Mouse (Mus musculus): Measurements from ENCODE around the gene Gdpd4. TPM values are rescaled to one million over a fixed set of nuclear protein-coding genes. Genes with fewer than 3 reads are reported as not detected.

Gene Gdpd4
- total and polyA plus RNA-seq, 3 experiments: not detected

- no peak for TF ChIP-seq BHLHE40 (IDR thresholded peaks at IDR 0.05; ENCODE audit: low read depth, low read length)
- TF ChIP-seq MAX (IDR thresholded peaks at IDR 0.05; ENCODE audit: low read length): no peak
- TF ChIP-seq MAZ (IDR thresholded peaks at IDR 0.05; ENCODE audit: low read depth, low read length): no peak
- no peak for TF ChIP-seq ETS1 (conservative IDR thresholded peaks at IDR 0.05; ENCODE audit: low read depth, low read length)
- TF ChIP-seq NRF1 (IDR thresholded peaks at IDR 0.05; ENCODE audit: low read depth, low read length): no peak
- TF ChIP-seq ZC3H11A (IDR thresholded peaks at IDR 0.05; ENCODE audit: low read depth, low read length): peak; percentile 47
- 0 out of 2 replicates have a peak, but pooled peaks have one; percentile 25 for TF ChIP-seq MYC (IDR thresholded peaks at IDR 0.05; ENCODE audit: low read depth, low read length)
- TF ChIP-seq HCFC1 (IDR thresholded peaks at IDR 0.05; ENCODE audit: low read depth, low read length): no peak
- TF ChIP-seq MAFK (IDR thresholded peaks at IDR 0.05; ENCODE audit: insufficient replicate concordance, low read length): no peak
- TF ChIP-seq SIN3A (IDR thresholded peaks at IDR 0.05; ENCODE audit: low read length): no peak
- TF ChIP-seq TBP (conservative IDR thresholded peaks at IDR 0.05; ENCODE audit: low read depth, low read length): no peak
- TF ChIP-seq JUND (conservative IDR thresholded peaks at IDR 0.05; ENCODE audit: low read depth, low read length): no peak
- no peak for TF ChIP-seq TCF12 (IDR thresholded peaks at IDR 0.05; ENCODE audit: low read depth, low read length)
Measured at GRCm38 (mm10) chr7:97977463-97977862, 57.7 kb downstream of the Gdpd4 start (continued).

- Histone ChIP-seq H3K9me3 (replicated peaks; ENCODE audit: low read length) (no peaks in the 10 kb centered on the region), H3K27me3 (replicated peaks) (no peaks in the 10 kb centered on the region), H3K4me2 (ENCODE audit: insufficient read depth, low read depth, poor library complexity, severe bottlenecking) (no peak overlapping the region), H3K36me3 (replicated peaks in 1 of 2; ENCODE audit: control insufficient read depth in 1 of 2, insufficient read depth in 1 of 2, low read length in 1 of 2) (no peaks in the 10 kb centered on the region), H3K9ac (ENCODE audit: insufficient read depth, low read depth) (no peak overlapping the region), H3K27ac (ENCODE audit: insufficient read depth, low read depth) (no peak overlapping the region), H3K4me3 (replicated peaks in 1 of 3; ENCODE audit: low read depth in 2 of 3, low read length in 2 of 3, poor library complexity in 1 of 3) (no peak overlapping the region), H3K4me1 (ENCODE audit: control insufficient read depth in 1 of 2, insufficient read depth in 2 of 2) (no peaks in the 10 kb centered on the region), H3K79me2 (replicated peaks; ENCODE audit: control insufficient read depth, extremely low read depth, insufficient read depth, poor library complexity, severe bottlenecking) (no peaks in the 10 kb centered on the region)
- TF ChIP-seq RAD21 (IDR thresholded peaks at IDR 0.05; ENCODE audit: low read depth, low read length) (peak; percentile 50), MXI1 (IDR thresholded peaks at IDR 0.05; ENCODE audit: low read depth, low read length) (no peak), CTCF (conservative IDR thresholded peaks at IDR 0.05 in 1 of 2, IDR thresholded peaks at IDR 0.05 in 1 of 2; ENCODE audit: low read depth in 2 of 2, low read length in 2 of 2) (peak; percentile 65 to 75), SMC3 (IDR thresholded peaks at IDR 0.05; ENCODE audit: low read depth, low read length) (peak; percentile 62), USF2 (conservative IDR thresholded peaks at IDR 0.05; ENCODE audit: low read depth, low read length) (no peak)
- DNase-seq (ENCODE audit: extremely low read depth): peak; percentile 60
- dilution Hi-C loops (cut with MboI; ENCODE audit: extremely low pct_ligation_motif_present, extremely low pct_unique_long_range_greater_than_20kb, low sequenced_read_pairs) (no loop called here), in situ Hi-C loops (cut with MboI; ENCODE audit: low pct_ligation_motif_present, low pct_unique_long_range_greater_than_20kb, low sequenced_read_pairs) (loop anchor here (10.0 kb wide), 1 partner anchor 229 kb away; no protein-coding TSS in a partner anchor)
Measured at GRCm38 (mm10) chr7:97984108-97984834, 64.5 kb downstream of the Gdpd4 start.

- dilution Hi-C loops (cut with MboI; ENCODE audit: extremely low pct_ligation_motif_present, extremely low pct_unique_long_range_greater_than_20kb, low sequenced_read_pairs) (no loop called here), in situ Hi-C loops (cut with MboI; ENCODE audit: low pct_ligation_motif_present, low pct_unique_long_range_greater_than_20kb, low sequenced_read_pairs) (no loop called here)
- H3K9me3 ChIP-seq (replicated peaks; ENCODE audit: low read length): peaks cover 5% of the 10 kb centered on the region
- H3K4me2 ChIP-seq (ENCODE audit: insufficient read depth, low read depth, poor library complexity, severe bottlenecking): no peak overlapping the region
- TF ChIP-seq USF1 (IDR thresholded peaks at IDR 0.05; ENCODE audit: low read depth, low read length): no peak
- TF ChIP-seq MYC (IDR thresholded peaks at IDR 0.05; ENCODE audit: low read depth, low read length): no peak
- no peak for TF ChIP-seq ZNF384 (IDR thresholded peaks at IDR 0.05; ENCODE audit: low read depth, low read length)
- no peak for TF ChIP-seq ZKSCAN1 (IDR thresholded peaks at IDR 0.05; ENCODE audit: borderline replicate concordance, low read depth, low read length)
- TF ChIP-seq TCF12 (IDR thresholded peaks at IDR 0.05; ENCODE audit: low read depth, low read length): no peak
- no peak for TF ChIP-seq SIN3A (IDR thresholded peaks at IDR 0.05; ENCODE audit: low read length)
- TF ChIP-seq BHLHE40 (IDR thresholded peaks at IDR 0.05; ENCODE audit: low read depth, low read length): no peak
- TF ChIP-seq JUN (IDR thresholded peaks at IDR 0.05; ENCODE audit: insufficient read depth, low read depth, low read length): no peak
- no peak for TF ChIP-seq JUND (conservative IDR thresholded peaks at IDR 0.05; ENCODE audit: low read depth, low read length)
- no peak for TF ChIP-seq RAD21 (IDR thresholded peaks at IDR 0.05; ENCODE audit: low read depth, low read length)
- TF ChIP-seq SMC3 (IDR thresholded peaks at IDR 0.05; ENCODE audit: low read depth, low read length): no peak
- TF ChIP-seq RCOR1 (conservative IDR thresholded peaks at IDR 0.05; ENCODE audit: low read depth, low read length): no peak
- TF ChIP-seq MXI1 (IDR thresholded peaks at IDR 0.05; ENCODE audit: low read depth, low read length): no peak
- H3K27me3 ChIP-seq (replicated peaks): no peaks in the 10 kb centered on the region
- H3K79me2 ChIP-seq (replicated peaks; ENCODE audit: control insufficient read depth, extremely low read depth, insufficient read depth, poor library complexity, severe bottlenecking): no peaks in the 10 kb centered on the region
- H3K36me3 ChIP-seq (replicated peaks in 1 of 2; ENCODE audit: control insufficient read depth in 1 of 2, insufficient read depth in 1 of 2, low read length in 1 of 2): no peaks in the 10 kb centered on the region
- H3K27ac ChIP-seq (ENCODE audit: insufficient read depth, low read depth): no peak overlapping the region
- no peak overlapping the region for H3K4me3 ChIP-seq (replicated peaks in 1 of 3; ENCODE audit: low read depth in 2 of 3, low read length in 2 of 3, poor library complexity in 1 of 3)
- no peak overlapping the region for H3K9ac ChIP-seq (ENCODE audit: insufficient read depth, low read depth)
- no peak for DNase-seq (ENCODE audit: extremely low read depth)
- H3K4me1 ChIP-seq (ENCODE audit: control insufficient read depth in 1 of 2, insufficient read depth in 2 of 2): no peaks in the 10 kb centered on the region
Measured at GRCm38 (mm10) chr7:98002617-98003016, 82.9 kb downstream of the Gdpd4 start.

Data from CH12.LX (cell line).